Mouse (Mus musculus) cerebellum, adult 2 months (tissue): ENCODE measurements around the gene Jpt1. TPM values are rescaled to one million over a fixed set of nuclear protein-coding genes. Genes with fewer than 3 reads are reported as not detected.

ENCODE experiments used
- DNase-seq, 2 experiments: peaks; one replicate each; pipeline ENCODE4 v3.0.0; 2021
- H3K27ac ChIP-seq: fragments of 200-500 bp; 2 replicates; pipeline ENCODE4 v1.5.1; 2012; ENCODE audit warnings: low read length, control low read depth, inconsistent platforms; ENCODE audit not compliant: insufficient read depth
- H3K27me3 ChIP-seq: fragments of 200-500 bp; 2 replicates; pipeline ENCODE4 v1.6.1; 2012; ENCODE audit warnings: inconsistent platforms, mild to moderate bottlenecking, low read length, moderate library complexity; ENCODE audit not compliant: control insufficient read depth, insufficient read depth
- H3K4me1 ChIP-seq: fragments of 200-500 bp; 2 replicates; pipeline ENCODE4 v1.6.1; 2011; ENCODE audit warnings: low read length; ENCODE audit not compliant: control insufficient read depth, insufficient read depth
- H3K4me3 ChIP-seq: fragments of 200-500 bp; replicated peaks from 2 replicates; pipeline ENCODE3; 2011; ENCODE audit warnings: mild to moderate bottlenecking, low read depth, low read length, control low read depth; ENCODE audit not compliant: insufficient read depth
- CTCF ChIP-seq: fragments of 200-500 bp; IDR thresholded peaks from 2 replicates; pipeline ENCODE4 v1.5.1; 2011; ENCODE audit warnings: low read depth, mild to moderate bottlenecking, control low read depth, low read length, moderate library complexity, borderline replicate concordance; ENCODE audit not compliant: insufficient read depth
- POLR2A ChIP-seq: fragments of 200-500 bp; IDR thresholded peaks from 2 replicates; pipeline ENCODE4 v1.6.1; 2011; ENCODE audit warnings: low read length, control low read depth, borderline replicate concordance; ENCODE audit not compliant: insufficient read depth
- WGBS: fragments of 180-500 bp; shearing (Covaris S2); methylation state at CpG from one replicate; pipeline ENCODE4 v1.1.7; 2018; 5-methylcytosine and 5-hydroxymethylcytosine counted together
- polyA plus RNA-seq: library from polyadenylated mRNA; depleted of rRNA; stranded (reverse); fragments of >200 nt; gene quantifications from 2 replicates; pipeline ENCODE4 v1.2.3, GENCODE M21; 2012

Jpt1 gene
- polyA plus RNA-seq, 1 experiment, result 77.2 TPM

- WGBS, result 1% methylated on average over 43 of the region's 43 CpGs
Observed at GRCm38 (mm10) chr11:115491356-115492083, 22.7 kb downstream of the Jpt1 start, which contains the start of gene Nt5c. Gene Nt5c, minus strand, starts transcription at chr11:115491862.

GRCm38 (mm10) chr11:115490441-115491355 lies 23.5 kb downstream of the Jpt1 start:
- 14% methylated on average over 25 of the region's 25 CpGs for WGBS
- H3K27ac ChIP-seq, result no peak overlapping the region
- TF ChIP-seq CTCF (no peak), POLR2A (no peak)
- no peak for DNase-seq
- peaks cover 19% of the 10 kb centered on the region for H3K4me1 ChIP-seq
- H3K27me3 ChIP-seq, result no peaks in the 10 kb centered on the region
- peak overlapping the region; percentile 92 for H3K4me3 ChIP-seq

More at GRCm38 (mm10) chr11:115491356-115492083, 22.7 kb downstream of the Jpt1 start, which contains the start of gene Nt5c:
- peak within 1 kb of the TSS; percentile 92 for H3K4me3 ChIP-seq
- H3K27me3 ChIP-seq, result no peaks in the 10 kb centered on the region
- H3K4me1 ChIP-seq, result peaks cover 19% of the 10 kb centered on the region
- peak; percentile 83 for TF ChIP-seq POLR2A
- peak; percentile 67 for TF ChIP-seq CTCF
- H3K27ac ChIP-seq, result peak within 1 kb of the TSS; percentile 26
- DNase-seq, result peak; percentile 88

- H3K27me3 ChIP-seq, result no peaks in the 10 kb centered on the region
- TF ChIP-seq CTCF, result no peak
- no peak for TF ChIP-seq POLR2A
- H3K4me3 ChIP-seq, result no peak overlapping the region
- 20% methylated on average over 19 of the region's 19 CpGs for WGBS
- peak; percentile 77 to 83 for DNase-seq
- H3K27ac ChIP-seq, result peak overlapping the region; percentile 15
- H3K4me1 ChIP-seq, result peaks cover 19% of the 10 kb centered on the region
Observed at GRCm38 (mm10) chr11:115488551-115489104, 25.6 kb downstream of the Jpt1 start.

- no peak for DNase-seq
- Histone ChIP-seq H3K4me1 (peaks cover 12% of the 10 kb centered on the region), H3K27me3 (no peaks in the 10 kb centered on the region), H3K27ac (no peak overlapping the region), H3K4me3 (no peak overlapping the region)
- TF ChIP-seq CTCF, result no peak
- TF ChIP-seq POLR2A, result no peak
- WGBS, result 59% methylated on average over 12 of the region's 12 CpGs
Observed at GRCm38 (mm10) chr11:115485155-115485554, 29.0 kb downstream of the Jpt1 start.

GRCm38 (mm10) chr11:115483726-115484125 lies 30.5 kb downstream of the Jpt1 start:
- TF ChIP-seq POLR2A (no peak), CTCF (peak; percentile 82)

GRCm38 (mm10) chr11:115483278-115483677 lies 30.9 kb downstream of the Jpt1 start:
- Histone ChIP-seq H3K27me3 (no peaks in the 10 kb centered on the region), H3K4me3 (no peak overlapping the region), H3K4me1 (peaks cover under 1% of the 10 kb centered on the region; the same call in 1 of the 2 replicates), H3K27ac (no peak overlapping the region)
- no peak for DNase-seq
- TF ChIP-seq POLR2A (no peak), CTCF (no peak)
- WGBS, result 59% methylated on average over 11 of the region's 11 CpGs

More at GRCm38 (mm10) chr11:115483726-115484125, 30.5 kb downstream of the Jpt1 start:
- no peaks in the 10 kb centered on the region for H3K27me3 ChIP-seq
- H3K27ac ChIP-seq, result no peak overlapping the region
- peak; percentile 73 to 87 for DNase-seq
- WGBS, result 15% methylated on average over 6 of the region's 6 CpGs
- H3K4me1 ChIP-seq, result peaks cover 4% of the 10 kb centered on the region; the same call in 1 of the 2 replicates
- no peak overlapping the region for H3K4me3 ChIP-seq

GRCm38 (mm10) chr11:115481553-115482259 lies 32.5 kb downstream of the Jpt1 start:
- H3K27me3 ChIP-seq, result no peaks in the 10 kb centered on the region
- no peaks in the 10 kb centered on the region for H3K4me1 ChIP-seq
- no peak overlapping the region for H3K27ac ChIP-seq
- DNase-seq, result no peak
- WGBS, result 88% methylated on average over 6 of the region's 6 CpGs
- TF ChIP-seq CTCF (no peak), POLR2A (no peak)
- H3K4me3 ChIP-seq, result no peak overlapping the region
